Mouse (Mus musculus) adrenal gland, postnatal 14 days (tissue): ENCODE measurements around the gene Cracr2a. TPM values are rescaled to one million over a fixed set of nuclear protein-coding genes. Genes with fewer than 3 reads are reported as not detected.
A peak's percentile ranks its signal among the peaks of the same experiment; 100 is the strongest.
"Not testable (repeated sequence)": the region's sequence is repeated elsewhere in the genome, so short reads cannot be mapped to it uniquely, and the experiment has no call there.

ENCODE experiments used
- DNase-seq: peaks from one replicate; pipeline ENCODE4 v3.0.0; 2021; ENCODE audit warnings: mixed read lengths
- long read RNA-seq, 2 experiments: library from polyadenylated mRNA; stranded (forward); transcript quantifications; one replicate each; pipeline ENCODE4 v2.0.0; 2021
- total RNA-seq: library from RNA; stranded (reverse); gene quantifications from 2 replicates; pipeline ENCODE4 v1.2.3, GENCODE M21; 2021

The Cracr2a gene
- total RNA-seq: 1.0 and 3.6 TPM in 2 replicates
- long read RNA-seq, experiment 1: 0 reads
- long read RNA-seq, experiment 2, partial matches to known transcripts: 0 of 1 reads
- long read RNA-seq, experiment 2, other reads (novel, unspliced or antisense): 1 of 1 reads

DNA sequence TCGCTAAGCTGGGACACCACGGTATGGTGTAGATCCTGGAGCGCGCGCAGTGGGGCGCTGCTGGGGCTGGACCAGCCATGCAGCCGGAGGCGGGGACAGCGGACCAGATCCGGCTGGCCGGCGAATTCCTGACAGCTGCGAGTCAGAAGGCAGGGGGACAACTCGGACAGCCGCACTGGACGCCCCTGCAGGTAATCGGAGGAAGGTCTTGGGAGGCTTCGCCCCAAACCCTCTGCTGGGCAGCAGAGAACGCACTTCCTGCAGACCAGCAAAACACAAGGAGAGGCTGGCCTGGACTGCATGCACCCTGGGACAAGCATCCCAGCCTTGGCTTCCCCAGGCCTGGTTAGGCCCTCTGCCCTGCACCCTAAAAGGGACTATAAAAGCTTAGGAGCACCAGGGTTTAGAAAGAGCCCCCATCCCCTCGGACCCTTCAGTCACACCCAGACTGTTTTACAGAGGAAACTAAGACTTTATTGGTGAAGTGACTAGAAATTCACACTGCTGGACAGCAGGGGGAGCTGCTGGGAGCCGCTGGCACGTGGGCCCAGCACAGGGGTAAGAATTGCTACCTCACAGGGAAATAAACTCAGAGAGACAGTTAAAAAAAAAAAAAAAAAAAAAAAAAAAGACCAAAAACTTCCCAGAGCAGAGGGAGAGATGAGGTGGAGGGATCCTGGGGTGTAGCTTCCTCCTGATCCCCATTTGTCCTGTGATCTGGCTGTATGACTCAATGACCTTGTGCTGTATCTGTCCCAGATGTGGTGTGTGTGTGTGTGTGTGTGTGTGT, at the start of gene Cracr2a:
Cracr2a (plus strand) TSS at position 108 of the 790 bp plus-strand sequence.
- DNase-seq: peak; percentile 91

DNA sequence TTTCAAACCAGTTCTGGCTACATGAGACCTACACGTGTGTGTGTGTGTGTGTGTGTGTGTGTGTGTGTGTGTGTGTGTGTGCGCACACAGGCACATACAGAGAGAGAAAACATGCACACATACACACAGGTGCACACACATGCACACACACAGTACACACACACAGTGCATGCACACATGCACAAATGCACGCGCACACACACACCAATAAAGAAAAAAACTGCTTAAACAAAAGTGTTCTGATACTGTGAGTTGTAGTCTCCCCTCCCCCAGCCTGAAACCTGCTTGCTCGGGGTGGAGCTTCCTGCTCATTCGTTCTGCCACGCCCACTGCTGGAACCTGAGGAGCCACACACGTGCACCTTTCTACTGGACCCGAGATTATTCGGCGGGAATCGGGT, 47.4 kb upstream of the Cracr2a start:
- DNase-seq: not testable (repeated sequence)

DNA sequence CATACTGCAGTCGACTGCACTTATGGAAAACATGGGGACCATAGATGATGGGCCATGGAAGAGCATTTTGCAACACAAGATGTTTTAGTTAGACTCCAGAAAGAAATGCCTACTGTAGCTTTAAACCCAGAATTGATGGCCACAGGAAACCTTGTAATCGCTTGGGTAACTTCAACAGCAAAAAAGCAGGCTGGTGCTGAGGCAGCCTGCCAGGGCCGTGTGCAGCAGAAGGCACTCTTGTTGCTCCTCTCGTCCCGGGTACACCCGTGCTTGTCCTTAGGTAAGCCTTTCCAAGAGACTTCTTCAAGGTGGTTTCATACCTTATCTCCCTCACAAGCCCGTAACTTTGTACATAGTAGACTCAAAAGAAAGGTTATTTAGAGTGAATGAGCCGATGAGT, 40.0 kb upstream of the Cracr2a start:
- DNase-seq: no peak

DNA sequence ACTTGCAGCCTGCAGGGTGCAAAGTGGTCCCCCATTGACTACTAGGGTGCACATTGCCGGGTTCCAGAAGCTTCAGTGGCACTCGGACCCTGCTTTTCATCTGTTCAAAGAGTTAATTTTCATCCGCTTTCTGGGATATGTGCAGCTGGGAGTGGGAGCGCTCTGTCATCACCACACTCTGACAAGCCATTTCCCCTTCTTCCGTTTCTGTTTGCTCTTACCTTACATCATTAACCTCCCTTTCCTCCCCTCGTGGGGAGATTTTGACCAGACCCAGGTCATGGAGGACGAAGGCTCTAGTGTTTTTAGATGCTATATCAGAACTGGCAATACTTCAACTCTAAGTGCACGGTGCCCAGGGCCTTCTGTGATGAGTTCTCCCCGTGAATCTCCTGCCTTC, 38.8 kb upstream of the Cracr2a start:
- DNase-seq: no peak

DNA sequence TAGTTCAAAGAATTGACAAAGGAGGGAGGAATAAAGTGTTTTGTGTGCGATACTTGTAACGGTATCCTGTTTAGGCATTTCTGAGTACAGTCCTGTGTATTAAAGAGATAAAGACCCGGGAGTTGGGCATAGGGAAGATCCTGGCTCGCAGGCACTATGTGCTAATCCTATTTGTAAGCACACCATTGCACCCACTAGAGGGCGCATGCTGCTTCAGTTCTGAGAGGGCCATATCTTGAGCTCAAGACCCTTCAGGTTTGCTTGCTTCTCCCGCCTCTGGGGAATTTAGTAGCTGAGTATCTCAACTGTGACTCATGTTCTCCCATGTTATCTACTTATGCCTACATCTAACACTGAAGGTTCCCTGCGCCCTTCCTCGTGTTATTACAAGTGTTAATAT, 36.7 kb upstream of the Cracr2a start:
- peak; percentile 81 for DNase-seq

DNA sequence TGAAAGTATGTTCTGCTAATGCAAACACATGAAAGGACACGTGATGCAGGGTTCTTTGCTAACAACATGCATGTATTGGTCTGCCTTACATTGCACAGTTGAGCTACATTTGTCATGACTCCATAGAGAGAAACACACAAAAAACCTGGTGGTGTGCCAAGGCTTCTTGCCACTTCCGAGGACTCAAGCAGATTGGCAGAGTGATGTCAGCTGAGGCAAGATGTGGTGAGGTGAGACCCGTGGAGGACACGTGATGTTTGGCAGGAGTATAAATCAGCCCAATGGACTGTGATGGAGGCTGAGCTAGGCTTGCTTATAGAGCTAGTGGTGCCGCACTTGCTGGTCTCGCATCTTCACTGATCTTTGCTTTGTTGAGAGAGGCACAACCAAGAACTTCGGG, 32.5 kb upstream of the Cracr2a start:
- DNase-seq: no peak

DNA sequence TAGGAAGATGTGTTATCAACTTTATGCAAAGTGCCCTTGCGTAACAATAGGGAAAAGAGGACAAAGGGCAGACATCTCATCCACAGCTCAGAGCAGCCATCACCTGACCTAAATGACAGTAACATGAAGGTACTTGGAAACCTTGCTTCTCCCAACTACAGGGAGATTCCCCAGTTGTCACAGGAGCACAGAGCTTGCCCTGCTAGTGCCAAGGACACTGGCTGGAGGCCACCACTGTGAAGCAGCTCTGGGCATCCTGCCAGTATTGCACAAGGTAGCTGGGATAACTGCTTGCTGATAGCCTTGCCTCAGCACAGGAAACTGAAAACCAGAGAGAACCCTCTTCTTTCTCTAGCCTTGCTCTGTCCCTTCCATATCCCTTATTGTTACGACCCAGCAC, 31.7 kb upstream of the Cracr2a start:
- peak; percentile 98 for DNase-seq

DNA sequence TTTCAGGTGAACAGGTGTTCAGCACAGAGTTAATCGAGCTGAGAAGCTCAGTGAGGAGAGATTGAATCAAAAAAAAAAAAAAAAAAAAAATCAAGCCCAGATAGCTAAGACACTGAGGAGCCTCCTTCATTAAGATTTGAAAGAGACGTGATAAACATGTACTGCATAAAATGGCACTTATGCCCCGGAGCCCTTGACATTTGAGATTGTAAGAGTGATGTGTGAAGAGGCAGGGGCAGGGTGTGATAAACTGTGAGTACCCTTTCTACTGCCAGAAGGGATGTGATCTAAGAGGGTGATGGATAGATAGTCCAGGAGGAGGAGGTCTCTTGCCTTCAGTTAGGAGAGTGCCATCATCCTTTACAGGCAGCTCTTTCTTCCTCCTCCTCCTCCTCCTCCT, 30.9 kb upstream of the Cracr2a start:
- peak; percentile 17 for DNase-seq

DNA sequence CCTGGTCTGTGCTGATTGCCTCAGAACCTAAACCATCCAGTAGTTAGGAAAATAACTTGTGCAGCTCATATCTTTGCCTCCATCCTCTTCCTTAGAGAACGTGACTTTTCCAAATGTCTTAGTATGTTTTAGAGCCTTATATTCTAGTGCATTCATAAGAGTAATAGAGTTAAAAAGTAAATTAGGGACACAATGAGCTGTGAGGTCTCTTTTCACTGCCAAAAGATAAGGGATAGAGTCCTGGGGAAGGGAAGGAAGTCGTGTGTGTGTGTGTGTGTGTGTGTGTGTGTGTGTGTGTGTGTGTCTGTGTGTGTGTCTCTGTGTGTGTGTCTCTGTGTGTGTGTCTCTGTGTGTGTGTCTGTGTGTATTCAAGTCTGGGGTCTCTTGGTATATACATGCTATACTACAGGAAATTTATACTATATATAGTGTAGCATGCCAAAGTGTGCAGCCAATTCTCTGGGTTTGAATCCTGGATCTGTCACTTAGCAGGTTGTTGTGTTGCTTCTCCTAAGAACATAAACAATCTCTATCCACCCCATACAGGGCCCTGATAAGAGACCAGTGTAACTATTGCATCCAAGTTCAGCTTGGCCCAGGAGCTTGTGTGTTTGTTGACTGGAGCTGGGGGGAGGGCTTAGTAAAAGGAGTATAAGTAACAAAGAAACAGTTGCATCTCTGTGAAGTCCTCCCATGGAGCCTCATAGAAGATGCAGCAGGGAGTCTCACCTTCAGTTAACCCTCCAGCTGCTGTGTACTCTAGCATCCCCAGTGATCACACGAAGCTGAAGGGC, 29.5 kb upstream of the Cracr2a start:
- DNase-seq: no peak

DNA sequence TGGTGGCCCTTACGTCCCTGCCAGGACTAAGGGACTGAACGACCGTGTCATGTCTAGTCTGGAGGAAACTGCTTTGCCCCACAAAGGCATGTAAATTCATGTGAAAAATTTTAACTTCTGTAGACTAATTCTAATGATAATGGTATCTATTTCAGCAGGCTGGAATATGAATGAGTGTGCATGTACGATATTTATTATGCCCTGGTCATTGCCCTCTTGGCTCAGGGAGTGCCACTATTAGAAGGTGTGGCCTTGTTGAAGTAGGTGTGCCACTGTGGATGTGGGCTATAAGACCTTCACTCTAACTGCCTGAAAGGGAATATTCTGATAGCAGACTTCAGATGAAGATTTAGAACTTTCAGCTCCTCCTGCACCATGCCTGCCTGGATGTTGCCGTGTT, 28.8 kb upstream of the Cracr2a start:
- no peak for DNase-seq

DNA sequence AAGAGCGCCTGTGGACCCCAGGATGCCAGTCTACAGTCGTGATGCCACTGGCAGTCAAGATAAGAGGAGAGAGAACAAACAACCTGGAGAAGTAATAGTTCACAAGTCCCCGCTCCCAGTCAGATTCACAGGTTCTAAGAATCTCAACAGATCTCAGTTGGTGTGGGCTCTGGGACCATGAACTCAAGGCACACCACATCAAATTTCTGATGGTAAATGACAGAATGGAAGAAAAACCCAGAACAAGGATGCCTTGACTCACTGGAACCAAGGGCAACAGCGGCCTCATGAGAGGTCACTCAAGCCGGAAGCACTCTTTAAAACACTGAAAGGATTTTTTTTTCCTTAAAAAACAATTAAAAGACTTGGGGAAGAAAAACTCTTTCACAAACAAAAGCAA, 27.4 kb upstream of the Cracr2a start:
- peak; percentile 19 for DNase-seq

DNA sequence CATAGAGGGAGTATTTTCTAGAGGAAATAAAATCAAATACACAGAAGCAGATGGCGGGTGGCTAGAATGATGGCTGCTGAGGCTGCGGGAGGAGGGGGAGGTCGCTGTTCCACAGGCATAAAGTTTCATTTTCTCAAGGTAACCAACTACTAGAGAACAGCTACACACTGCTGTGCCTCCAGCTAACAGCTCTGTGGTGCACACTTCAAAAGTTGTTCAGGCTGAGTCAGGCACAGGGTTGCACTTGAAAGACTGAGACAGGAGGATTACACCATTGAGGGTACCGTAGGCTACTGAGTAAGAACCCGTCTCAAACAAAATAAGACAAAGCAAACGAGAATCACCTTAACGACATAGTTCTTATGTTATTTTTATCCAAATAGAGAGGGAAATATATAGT, 24.1 kb upstream of the Cracr2a start:
- no peak for DNase-seq

DNA sequence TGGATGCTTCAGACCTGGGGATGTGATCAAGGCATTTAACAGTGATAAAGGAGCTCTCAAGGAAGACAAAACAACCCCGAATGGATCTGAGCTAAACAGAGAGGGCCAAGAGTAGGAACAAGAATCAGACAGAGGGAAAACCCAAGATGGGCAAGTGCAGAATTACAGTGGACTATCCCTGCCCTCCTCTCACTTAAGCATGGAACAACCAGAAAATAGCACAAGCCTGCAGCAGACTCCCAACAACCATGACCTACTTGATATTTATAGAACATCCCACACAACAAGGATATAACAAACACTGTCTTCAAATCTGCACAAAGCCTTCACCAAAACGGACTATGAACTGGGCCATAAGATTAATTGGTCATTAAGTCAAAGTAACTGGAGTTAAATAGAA, 23.0 kb upstream of the Cracr2a start:
- no peak for DNase-seq

DNA sequence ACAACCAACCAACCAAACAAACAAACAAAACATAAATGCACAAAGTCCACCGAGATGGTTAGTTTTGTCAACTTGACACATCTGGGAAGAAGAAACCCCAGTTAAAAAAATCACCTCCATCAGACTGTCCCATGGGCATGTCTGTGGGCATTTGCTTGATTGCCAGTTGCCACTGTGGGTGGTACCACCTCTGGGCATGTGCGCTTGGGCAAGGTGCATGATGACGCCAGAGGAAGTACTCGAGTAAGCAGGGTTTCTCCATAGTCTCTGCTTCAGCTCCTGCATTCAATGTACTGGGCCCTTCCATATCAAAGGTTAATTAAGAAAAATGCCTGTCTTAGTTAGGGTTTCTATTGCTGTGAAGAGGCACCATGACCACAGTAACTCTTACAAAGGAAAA, 21.9 kb upstream of the Cracr2a start:
- no peak for DNase-seq

DNA sequence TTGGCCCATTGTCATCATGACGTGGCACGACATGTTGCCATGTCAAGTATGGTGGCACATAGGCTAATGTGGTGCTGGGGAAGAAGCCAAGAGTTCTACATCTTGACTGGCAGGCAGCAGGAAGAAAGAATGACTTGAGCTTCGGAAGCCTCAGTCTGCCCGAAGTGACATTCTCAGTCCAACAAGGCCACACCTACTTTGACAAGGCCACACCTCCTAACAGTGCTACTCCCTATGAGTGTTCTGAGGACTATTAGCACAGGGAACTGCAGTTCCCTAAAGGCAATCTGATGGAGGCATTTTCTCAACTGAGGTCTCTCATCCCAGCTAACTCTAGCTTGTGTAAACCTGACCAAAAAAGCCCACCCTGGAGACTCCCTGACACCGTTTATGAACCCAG, 21.5 kb upstream of the Cracr2a start:
- no peak for DNase-seq

DNA sequence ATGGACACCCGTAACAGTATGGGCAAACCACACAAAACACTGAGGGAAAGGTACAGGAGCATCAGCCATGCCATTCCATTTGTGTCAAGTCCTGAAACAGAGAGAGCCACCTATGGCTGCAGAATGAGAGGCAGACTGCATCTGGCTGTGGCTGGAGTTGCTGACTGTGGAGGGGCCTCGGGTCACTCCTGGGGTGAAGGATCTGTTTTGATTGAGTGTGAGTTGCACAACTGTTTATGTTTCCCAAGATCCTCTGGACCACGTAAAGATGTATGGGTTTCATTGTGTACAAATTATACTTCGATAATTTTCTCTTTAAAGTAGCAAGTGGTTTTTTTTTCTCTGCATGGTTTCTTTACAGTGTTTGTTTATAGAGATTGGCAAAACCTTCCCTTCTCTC, 20.6 kb upstream of the Cracr2a start:
- DNase-seq: no peak

DNA sequence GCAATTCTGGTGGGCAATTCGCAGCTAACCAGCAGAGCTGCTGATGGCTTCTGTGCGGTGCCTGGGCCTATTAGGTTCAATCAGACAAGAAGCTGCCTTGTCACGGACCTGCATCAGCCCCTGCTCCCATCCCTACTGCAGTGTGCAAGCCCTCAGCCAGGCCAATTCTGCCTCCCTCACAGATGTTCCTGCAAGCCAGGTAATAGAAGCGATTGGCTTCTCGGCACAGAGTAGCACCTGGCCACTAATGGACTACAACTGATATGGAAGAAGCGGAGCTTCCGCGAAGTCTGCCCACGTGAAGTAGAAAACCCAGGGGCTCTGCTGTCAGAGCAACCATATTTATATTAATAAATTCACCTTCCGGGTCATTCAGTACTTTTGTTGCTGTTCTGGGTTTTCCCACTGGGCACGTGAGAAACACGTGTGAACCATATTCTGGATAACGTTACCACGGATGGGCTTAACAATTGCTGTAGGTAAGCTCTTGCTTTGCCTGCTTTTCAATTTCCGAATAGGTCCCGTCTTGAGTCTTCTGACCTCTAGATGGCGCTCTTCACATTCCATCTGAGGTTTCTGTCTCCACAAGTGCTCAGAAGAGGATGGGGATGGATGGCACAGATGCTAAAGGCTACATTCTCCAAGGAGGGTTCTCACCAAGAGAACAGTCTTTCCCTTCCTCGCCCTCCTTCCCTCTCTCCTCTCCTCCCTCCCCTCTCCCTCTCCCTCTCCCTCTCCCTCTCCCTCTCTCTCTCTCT, 19.3 kb upstream of the Cracr2a start:
- peak; percentile 62 for DNase-seq

DNA sequence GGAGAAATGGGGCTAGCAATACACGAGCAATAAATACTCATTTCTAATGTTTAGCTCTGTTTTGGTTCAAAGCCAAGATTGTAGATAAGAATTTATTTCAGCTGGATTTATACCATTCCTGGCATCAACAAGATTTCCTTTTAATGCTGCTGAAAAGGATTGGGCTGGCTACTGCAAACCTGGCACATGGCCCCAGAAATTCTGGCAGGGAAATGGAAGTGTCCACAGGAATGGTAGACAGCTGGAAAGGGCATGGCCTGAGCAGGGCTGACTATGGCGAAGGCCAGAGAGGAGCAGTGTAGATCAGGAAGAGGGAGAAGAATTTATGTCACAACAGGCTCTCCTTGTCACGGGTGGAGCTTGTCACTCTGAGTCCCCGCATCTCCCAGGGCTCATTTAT, 14.5 kb upstream of the Cracr2a start:
- DNase-seq: peak; percentile 80

DNA sequence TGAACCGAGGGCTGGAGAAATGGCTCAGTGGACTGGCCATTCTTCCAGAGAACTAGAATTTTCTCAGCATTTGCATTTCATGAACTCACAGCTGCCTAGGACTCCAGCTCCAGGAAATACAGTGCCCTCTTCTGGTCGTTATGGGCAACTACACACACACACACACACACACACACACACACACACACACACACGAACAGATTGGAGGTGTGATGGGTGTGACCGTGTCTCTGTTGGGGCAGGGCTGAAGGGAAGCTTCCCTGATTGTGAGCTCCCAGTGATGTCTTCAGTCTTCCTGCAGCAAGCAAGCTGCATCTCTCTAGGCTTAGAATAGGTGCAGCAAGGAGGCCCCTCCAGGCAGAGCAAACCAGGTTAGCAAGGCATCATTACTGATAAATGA, 8.2 kb upstream of the Cracr2a start:
- DNase-seq: no peak

DNA sequence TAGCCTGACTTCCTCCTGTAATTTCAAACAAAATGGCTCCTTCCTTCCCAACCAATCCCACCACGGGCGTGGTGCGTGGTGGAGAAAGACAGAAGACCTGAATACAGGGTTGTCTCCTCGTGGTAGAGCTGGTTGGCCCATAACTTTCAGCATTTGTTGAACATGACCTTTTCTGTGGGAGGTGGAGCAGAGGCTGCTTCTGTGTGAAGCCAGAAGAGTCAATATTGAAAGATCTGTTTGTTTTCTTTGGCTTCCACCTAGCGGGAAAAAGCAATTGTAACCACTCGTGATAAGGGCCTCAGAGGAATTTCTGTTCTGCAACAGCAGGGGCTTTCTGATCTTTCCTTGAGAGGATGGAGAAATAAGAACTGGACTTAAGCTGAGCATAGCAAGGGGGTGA, 5.6 kb upstream of the Cracr2a start:
- no peak for DNase-seq

DNA sequence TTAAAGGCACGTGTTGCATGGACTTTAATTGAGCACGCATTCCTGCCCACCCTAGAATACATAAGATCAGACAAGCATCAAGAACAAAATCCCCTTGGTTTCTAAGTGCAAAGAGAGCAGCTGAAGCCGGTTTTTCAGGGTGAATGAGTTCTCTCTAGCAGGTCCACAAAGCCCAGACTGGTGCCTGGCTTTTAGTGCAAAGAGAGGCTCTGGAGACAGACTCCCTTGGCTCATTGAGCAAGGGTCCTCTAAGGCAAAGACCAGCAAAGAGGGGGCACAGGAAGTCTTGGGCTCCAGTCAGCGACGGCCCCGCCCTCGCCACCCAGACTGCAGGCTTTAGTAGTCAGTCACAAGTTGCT, 287 bp upstream of the Cracr2a start:
- DNase-seq: no peak

DNA sequence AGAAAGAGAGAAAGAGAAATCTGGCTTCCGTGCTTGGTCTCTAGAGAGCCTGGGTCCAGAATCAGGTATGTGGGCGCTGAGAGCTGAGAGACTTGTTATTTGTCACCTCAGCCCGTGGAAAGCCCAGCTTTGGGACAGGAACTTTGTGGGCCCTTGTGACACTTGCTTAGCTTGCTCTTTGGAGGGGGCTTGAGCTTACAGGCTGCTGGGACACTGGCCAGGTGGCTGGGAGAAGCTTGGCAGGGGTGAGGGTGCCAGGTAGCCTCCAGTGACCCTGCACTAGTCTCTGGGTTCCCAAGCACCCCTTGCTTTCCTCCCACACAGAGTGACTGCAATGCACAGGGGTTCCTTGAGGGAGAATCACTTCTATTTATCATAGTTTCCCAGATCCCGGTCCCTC, 2.4 kb downstream of the Cracr2a start:
- no peak for DNase-seq
